Mouse (Mus musculus) liver, embryonic 11.5 days (tissue): ENCODE data around the gene Fkbp5. TPM values are rescaled to one million over a fixed set of nuclear protein-coding genes. Genes with fewer than 3 reads are reported as not detected.

ENCODE experiments used
- ATAC-seq: fragments of 200-750 bp; cut with Nextera tagmentation; replicated peaks from 2 replicates; pipeline ENCODE4 v1.8.0; 2017; ENCODE audit warnings: moderate number of reproducible peaks, mild to moderate bottlenecking, moderate TSS enrichment, moderate library complexity; ENCODE audit not compliant: low FRiP score
- DNase-seq: peaks from one replicate; pipeline ENCODE4 v3.0.0-alpha.2; 2017; ENCODE audit warnings: low spot score
- H3K27ac ChIP-seq: fragments of 300-500 bp; sonication (generic); 2 replicates; pipeline ENCODE4 v1.5.1; 2014; ENCODE audit warnings: mild to moderate bottlenecking, low read depth, low read length, control low read depth
- H3K27me3 ChIP-seq: fragments of 300-500 bp; sonication (generic); replicated peaks from 2 replicates; pipeline ENCODE4 v1.6.1; 2014; ENCODE audit warnings: low read length, mixed read lengths; ENCODE audit not compliant: control insufficient read depth, insufficient read depth
- H3K36me3 ChIP-seq: fragments of 300-500 bp; sonication (generic); 2 replicates; pipeline ENCODE4 v1.6.1; 2014; ENCODE audit warnings: mild to moderate bottlenecking, low read length, moderate library complexity, mixed read lengths; ENCODE audit not compliant: control insufficient read depth, insufficient read depth
- H3K4me1 ChIP-seq: fragments of 300-500 bp; sonication (generic); replicated peaks from 2 replicates; pipeline ENCODE4 v1.6.1; 2014; ENCODE audit warnings: low read length, mixed read lengths; ENCODE audit not compliant: control insufficient read depth, insufficient read depth
- H3K4me2 ChIP-seq: fragments of 300-500 bp; sonication (generic); 2 replicates; pipeline ENCODE4 v1.6.1; 2014; ENCODE audit warnings: mild to moderate bottlenecking, control low read depth, moderate library complexity
- H3K4me3 ChIP-seq: fragments of 300-500 bp; sonication (generic); 2 replicates; pipeline ENCODE4 v1.5.1; 2014; ENCODE audit warnings: low read depth, low read length, control low read depth
- H3K9ac ChIP-seq: fragments of 300-500 bp; sonication (generic); 2 replicates; pipeline ENCODE4 v1.6.1; 2014; ENCODE audit warnings: low read depth, low read length, control low read depth
- H3K9me3 ChIP-seq: fragments of 300-500 bp; sonication (generic); 2 replicates; pipeline ENCODE4 v1.6.1; 2016; ENCODE audit warnings: low read length, inconsistent platforms, mixed read lengths; ENCODE audit not compliant: control insufficient read depth
- WGBS: fragments of 180-500 bp; shearing (Covaris S2); extraction: QIAGEN DNeasy Blood & Tissue Kit; methylation state at CpG from one replicate; pipeline ENCODE4 v1.1.7; 2014; 5-methylcytosine and 5-hydroxymethylcytosine counted together
- polyA plus RNA-seq: library from polyadenylated mRNA; unstranded; fragments of >200 nt; fragmentation: Nextera tagmentation; extraction: Ambion mirVana; gene quantifications from 2 replicates; pipeline ENCODE4 v1.2.1, GENCODE M21; 2014

Fkbp5 gene
- polyA plus RNA-seq, 1 experiment from 2014 or later = 10.1 TPM

GRCm38 (mm10) chr17:28470876-28471275 is 46.5 kb downstream of the Fkbp5 start:
- Histone ChIP-seq H3K4me3 (no peak overlapping the region), H3K36me3 (no peaks in the 10 kb centered on the region), H3K4me1 (peaks cover 6% of the 10 kb centered on the region; the same call in 1 of the 2 replicates), H3K27ac (no peak overlapping the region), H3K4me2 (no peak overlapping the region), H3K9me3 (no peaks in the 10 kb centered on the region), H3K9ac (no peak overlapping the region), H3K27me3 (no peaks in the 10 kb centered on the region)
- peak; percentile 27 for DNase-seq
- WGBS = 70% methylated on average over 6 of the region's 6 CpGs
- ATAC-seq = no peak

- Histone ChIP-seq H3K4me1 (peaks cover 6% of the 10 kb centered on the region; the same call in 1 of the 2 replicates), H3K36me3 (no peaks in the 10 kb centered on the region), H3K27ac (0 out of 2 replicates have a peak overlapping the region, but pooled peaks have one; percentile 19), H3K4me2 (peak overlapping the region; percentile 21), H3K4me3 (peak overlapping the region; percentile 19; the same call in 1 of the 2 replicates), H3K27me3 (no peaks in the 10 kb centered on the region), H3K9me3 (no peaks in the 10 kb centered on the region), H3K9ac (no peak overlapping the region)
- DNase-seq (peak; percentile 28), ATAC-seq (no peak)
- WGBS = 58% methylated on average over 11 of the region's 11 CpGs
Observed at GRCm38 (mm10) chr17:28467749-28468148, 49.6 kb downstream of the Fkbp5 start.

- no peak overlapping the region for H3K27ac ChIP-seq
- no peaks in the 10 kb centered on the region for H3K9me3 ChIP-seq
- no peaks in the 10 kb centered on the region for H3K27me3 ChIP-seq
- H3K4me3 ChIP-seq = no peak overlapping the region
- WGBS = 79% methylated on average over 4 of the region's 4 CpGs
- DNase-seq = no peak
- H3K36me3 ChIP-seq = no peaks in the 10 kb centered on the region
- H3K9ac ChIP-seq = no peak overlapping the region
- ATAC-seq = no peak
- H3K4me2 ChIP-seq = no peak overlapping the region
- peaks cover 6% of the 10 kb centered on the region; the same call in 1 of the 2 replicates for H3K4me1 ChIP-seq
Observed at GRCm38 (mm10) chr17:28465968-28466367, 51.4 kb downstream of the Fkbp5 start.

GRCm38 (mm10) chr17:28463701-28464443 is 53.5 kb downstream of the Fkbp5 start:
- no peak overlapping the region for H3K9ac ChIP-seq
- H3K4me2 ChIP-seq = no peak overlapping the region
- H3K27ac ChIP-seq = no peak overlapping the region
- H3K36me3 ChIP-seq = no peaks in the 10 kb centered on the region
- H3K9me3 ChIP-seq = no peaks in the 10 kb centered on the region
- no peak overlapping the region for H3K4me3 ChIP-seq
- no peak for ATAC-seq
- peaks cover 6% of the 10 kb centered on the region; the same call in 1 of the 2 replicates for H3K4me1 ChIP-seq
- WGBS = 71% methylated on average over 7 of the region's 7 CpGs
- peak; percentile 29 for DNase-seq
- H3K27me3 ChIP-seq = no peaks in the 10 kb centered on the region

- DNase-seq = peak; percentile 20
- ATAC-seq = no peak
- Histone ChIP-seq H3K4me3 (no peak overlapping the region), H3K36me3 (no peaks in the 10 kb centered on the region), H3K4me1 (no peaks in the 10 kb centered on the region), H3K27me3 (no peaks in the 10 kb centered on the region), H3K27ac (no peak overlapping the region), H3K9me3 (no peaks in the 10 kb centered on the region), H3K4me2 (no peak overlapping the region), H3K9ac (no peak overlapping the region)
- WGBS = 76% methylated on average over 1 of the region's 1 CpGs
Observed at GRCm38 (mm10) chr17:28460388-28460787, 56.9 kb downstream of the Fkbp5 start.

- H3K36me3 ChIP-seq = no peaks in the 10 kb centered on the region
- ATAC-seq = no peak
- H3K9ac ChIP-seq = no peak overlapping the region
- 56% methylated on average over 4 of the region's 4 CpGs for WGBS
- H3K4me2 ChIP-seq = no peak overlapping the region
- no peaks in the 10 kb centered on the region for H3K4me1 ChIP-seq
- peak; percentile 31 for DNase-seq
- H3K9me3 ChIP-seq = no peaks in the 10 kb centered on the region
- no peak overlapping the region for H3K4me3 ChIP-seq
- no peak overlapping the region for H3K27ac ChIP-seq
- H3K27me3 ChIP-seq = no peaks in the 10 kb centered on the region
Observed at GRCm38 (mm10) chr17:28455098-28455497, 62.2 kb downstream of the Fkbp5 start.

- Histone ChIP-seq H3K4me2 (no peak overlapping the region), H3K9ac (no peak overlapping the region), H3K9me3 (no peaks in the 10 kb centered on the region), H3K27me3 (no peaks in the 10 kb centered on the region), H3K27ac (no peak overlapping the region), H3K36me3 (no peaks in the 10 kb centered on the region), H3K4me1 (peaks cover 4% of the 10 kb centered on the region), H3K4me3 (no peak overlapping the region)
- no peak for ATAC-seq
- no peak for DNase-seq
- WGBS = 77% methylated on average over 6 of the region's 6 CpGs
Observed at GRCm38 (mm10) chr17:28452889-28453288, 64.4 kb downstream of the Fkbp5 start.

- no peak overlapping the region for H3K4me3 ChIP-seq
- no peak overlapping the region for H3K9ac ChIP-seq
- H3K4me1 ChIP-seq = peaks cover 7% of the 10 kb centered on the region
- 88% methylated on average over 3 of the region's 3 CpGs for WGBS
- no peak overlapping the region for H3K4me2 ChIP-seq
- no peak for ATAC-seq
- H3K9me3 ChIP-seq = no peaks in the 10 kb centered on the region
- H3K27ac ChIP-seq = no peak overlapping the region
- H3K27me3 ChIP-seq = no peaks in the 10 kb centered on the region
- DNase-seq = no peak
- no peaks in the 10 kb centered on the region for H3K36me3 ChIP-seq
Observed at GRCm38 (mm10) chr17:28451914-28452313, 65.4 kb downstream of the Fkbp5 start.

- ATAC-seq = no peak
- Histone ChIP-seq H3K4me2 (no peak overlapping the region), H3K4me1 (peaks cover 7% of the 10 kb centered on the region), H3K4me3 (no peak overlapping the region), H3K36me3 (no peaks in the 10 kb centered on the region), H3K9me3 (no peaks in the 10 kb centered on the region), H3K27ac (no peak overlapping the region), H3K9ac (no peak overlapping the region), H3K27me3 (no peaks in the 10 kb centered on the region)
- 88% methylated on average over 5 of the region's 5 CpGs for WGBS
- DNase-seq = no peak
Observed at GRCm38 (mm10) chr17:28451487-28451886, 65.8 kb downstream of the Fkbp5 start.
